23 mouse cellular contexts compared by ENCODE assay signal in genomic region chr4:153632551-153632950, GRCm38 (mm10).
"Had no signal": no experiment of that assay in that cellular context is flagged by ENCODE, and none has a peak within 500 bp of the region (broad histone marks: within the 10 kb centered on the region; RNA-seq: fewer than 3 reads in every experiment).

No protein-coding gene starts in this region.

- H3K27me3 ChIP-seq: limb, embryonic 15.5 days; midbrain, embryonic 13.5 days; neural tube, embryonic 13.5 days; stomach, embryonic 15.5 days had no signal

- H3K9me3 ChIP-seq: kidney, embryonic 15.5 days; limb, embryonic 12.5 days; limb, embryonic 15.5 days; stomach, embryonic 15.5 days had no signal

- ATAC-seq: liver, postnatal 0 days; lung, postnatal 0 days; midbrain, embryonic 13.5 days had no signal

- DNase-seq: kidney, adult 8-10 months; kidney, postnatal 10 days; kidney, postnatal 36 days; left cerebral cortex, postnatal 4 days; liver, postnatal 0 days; lung, embryonic 14.5 days; retina, postnatal 1 day; right cerebral cortex, postnatal 25 days; spleen, adult 18-20 months; thymus, adult 2 months; thymus, postnatal 14 days; thymus, postnatal 4 days had no signal

- H3K4me2 ChIP-seq: kidney, embryonic 15.5 days; limb, embryonic 12.5 days; limb, embryonic 15.5 days; liver, embryonic 11.5 days; lung, embryonic 14.5 days; midbrain, embryonic 13.5 days; neural tube, embryonic 13.5 days; stomach, embryonic 15.5 days had no signal

- H3K36me3 ChIP-seq: kidney, embryonic 15.5 days; limb, embryonic 12.5 days; limb, embryonic 15.5 days; midbrain, embryonic 13.5 days; neural tube, embryonic 13.5 days; stomach, embryonic 15.5 days had no signal

- H3K27ac ChIP-seq: kidney, embryonic 15.5 days; limb, embryonic 12.5 days; limb, embryonic 15.5 days; liver, embryonic 14.5 days; macrophage; neural tube, embryonic 13.5 days; stomach, embryonic 15.5 days had no signal

- H3K9ac ChIP-seq: kidney, embryonic 15.5 days; limb, embryonic 12.5 days; limb, embryonic 15.5 days; liver, embryonic 14.5 days; liver, postnatal 0 days; lung, embryonic 14.5 days; neural tube, embryonic 13.5 days; stomach, embryonic 15.5 days had no signal

- H3K4me3 ChIP-seq: kidney, embryonic 15.5 days; limb, embryonic 12.5 days; limb, embryonic 15.5 days; midbrain, embryonic 13.5 days; myocyte; neural tube, embryonic 13.5 days; stomach, embryonic 15.5 days had no signal

- H3K4me1 ChIP-seq: kidney, embryonic 15.5 days; limb, embryonic 12.5 days; limb, embryonic 15.5 days; stomach, embryonic 15.5 days had no signal
